Mouse (Mus musculus) ES-E14 (cell line): ENCODE data around the gene Rora. TPM values are rescaled to one million over a fixed set of nuclear protein-coding genes. Genes with fewer than 3 reads are reported as not detected.

Experiments
- DNase-seq: peaks from one replicate; pipeline ENCODE4 v3.0.0-alpha.2; 2013; ENCODE audit warnings: low read depth, low spot score
- H3K27ac ChIP-seq: 2 replicates; pipeline ENCODE4 v1.5.1; 2012; ENCODE audit warnings: low read depth, mild to moderate bottlenecking, low read length, moderate library complexity, mixed read lengths; ENCODE audit not compliant: poor library complexity, insufficient read depth, severe bottlenecking
- H3K36me3 ChIP-seq: 2 replicates; pipeline ENCODE4 v1.6.1; 2012; ENCODE audit warnings: mild to moderate bottlenecking, low read length, moderate library complexity, mixed read lengths; ENCODE audit not compliant: control insufficient read depth, poor library complexity, insufficient read depth, severe bottlenecking
- H3K4me1 ChIP-seq, 2 experiments: fragments of 150-350 bp in 1 of 2; sonication (generic) in 1 of 2; 2 replicates each; pipeline ENCODE4 v1.6.1; 2012; ENCODE audit warnings: low read length in 2 of 2, mild to moderate bottlenecking in 1 of 2, mixed read lengths in 1 of 2; ENCODE audit not compliant: control insufficient read depth in 2 of 2, insufficient read depth in 2 of 2, poor library complexity in 1 of 2
- H3K4me3 ChIP-seq, 2 experiments: fragments of 150-350 bp in 1 of 2; sonication (generic) in 1 of 2; 2 replicates each; pipeline ENCODE4 v1.5.1; 2012; ENCODE audit warnings: low read length in 2 of 2, low read depth in 1 of 2, mild to moderate bottlenecking in 1 of 2, mixed read lengths in 1 of 2; ENCODE audit not compliant: insufficient read depth in 1 of 2, poor library complexity in 1 of 2, severe bottlenecking in 1 of 2
- H3K9ac ChIP-seq: 2 replicates; pipeline ENCODE4 v1.6.1; 2012; ENCODE audit warnings: low read depth, mild to moderate bottlenecking, low read length, mixed read lengths; ENCODE audit not compliant: poor library complexity, insufficient read depth, severe bottlenecking
- H3K9me3 ChIP-seq: fragments of 150-350 bp; sonication (generic); 2 replicates; pipeline ENCODE4 v1.6.1; 2012; ENCODE audit warnings: low read depth, mild to moderate bottlenecking, low read length; ENCODE audit not compliant: control insufficient read depth, insufficient read depth
- CHD2 ChIP-seq: IDR thresholded peaks from 2 replicates; pipeline ENCODE4 v1.6.1; 2014; ENCODE audit warnings: mild to moderate bottlenecking, low read depth, low read length, inconsistent platforms
- HCFC1 ChIP-seq: IDR thresholded peaks from 2 replicates; pipeline ENCODE4 v1.6.1; 2012; ENCODE audit warnings: low read length, inconsistent platforms, borderline replicate concordance; ENCODE audit not compliant: insufficient read depth
- MAFK ChIP-seq: IDR thresholded peaks from 2 replicates; pipeline ENCODE4 v1.6.1; 2014; ENCODE audit warnings: mild to moderate bottlenecking, low read depth, low read length, inconsistent platforms; ENCODE audit not compliant: insufficient read depth
- ZC3H11A ChIP-seq: IDR thresholded peaks from 2 replicates; pipeline ENCODE4 v1.6.1; 2012; ENCODE audit warnings: low read depth, mild to moderate bottlenecking, inconsistent platforms, low read length, borderline replicate concordance
- ZNF384 ChIP-seq: IDR thresholded peaks from 2 replicates; pipeline ENCODE4 v1.6.1; 2012; ENCODE audit warnings: low read depth, low read length, inconsistent platforms
- in situ Hi-C, 2 experiments: fragments of 600-800 bp; cut with MboI; formaldehyde crosslinking; loops; one replicate each; pipeline ENCODE4 v1.15.1; 2025; ENCODE audit warnings: low sequenced_read_pairs in 2 of 2, inconsistent platforms in 1 of 2; ENCODE audit not compliant: unreplicated experiment in 2 of 2
- total RNA-seq: library from RNA; depleted of rRNA; stranded (reverse); fragments of 300-350 nt; gene quantifications from 2 replicates; pipeline ENCODE4 v1.2.3, GENCODE M21; 2012

Rora gene
- total RNA-seq, 1 experiment, result 2.1 TPM

DNA sequence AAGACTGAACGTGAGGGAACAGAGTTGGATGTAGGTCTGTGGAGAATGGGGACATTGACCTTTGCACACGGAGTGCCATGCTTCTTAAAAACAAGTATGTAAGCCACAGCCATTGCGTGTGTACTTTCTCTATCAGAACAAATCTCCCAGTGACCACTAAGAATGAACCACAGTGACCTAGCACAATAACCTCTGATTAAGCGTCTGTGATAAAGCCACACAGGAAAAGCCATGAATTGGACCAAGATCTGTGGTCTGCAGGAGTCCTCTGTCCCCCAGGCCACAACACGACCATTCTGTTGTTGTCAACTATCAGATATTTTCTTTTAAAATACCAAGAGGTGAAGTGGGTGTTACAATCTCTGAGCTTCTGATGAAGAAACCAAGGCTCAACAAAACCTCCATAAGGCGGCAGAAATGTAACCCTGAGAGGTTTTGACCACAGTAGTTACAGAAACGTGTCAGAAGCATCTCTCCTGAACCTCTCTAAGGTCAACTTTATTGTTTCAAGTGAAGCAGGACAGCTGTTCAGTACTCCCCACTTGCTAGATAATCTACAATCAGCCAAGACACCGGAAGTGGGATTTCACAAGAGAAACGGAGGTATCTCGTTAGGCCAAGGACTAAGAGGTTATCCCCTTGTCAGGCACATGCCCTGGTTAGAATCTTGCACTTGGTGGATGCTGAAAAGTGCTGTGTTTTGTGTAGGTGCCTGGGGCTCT lies 666.5 kb downstream of the Rora start:
- Histone ChIP-seq H3K4me3 (no peak overlapping the region), H3K27ac (no peak overlapping the region), H3K9ac (no peak overlapping the region), H3K4me1 (no peaks in the 10 kb centered on the region), H3K36me3 (no peaks in the 10 kb centered on the region), H3K9me3 (no peaks in the 10 kb centered on the region)
- DNase-seq, result no peak
- TF ChIP-seq ZNF384 (no peak), HCFC1 (no peak), CHD2 (no peak), MAFK (no peak), ZC3H11A (no peak)
- in situ Hi-C loops, result no loop called here

DNA sequence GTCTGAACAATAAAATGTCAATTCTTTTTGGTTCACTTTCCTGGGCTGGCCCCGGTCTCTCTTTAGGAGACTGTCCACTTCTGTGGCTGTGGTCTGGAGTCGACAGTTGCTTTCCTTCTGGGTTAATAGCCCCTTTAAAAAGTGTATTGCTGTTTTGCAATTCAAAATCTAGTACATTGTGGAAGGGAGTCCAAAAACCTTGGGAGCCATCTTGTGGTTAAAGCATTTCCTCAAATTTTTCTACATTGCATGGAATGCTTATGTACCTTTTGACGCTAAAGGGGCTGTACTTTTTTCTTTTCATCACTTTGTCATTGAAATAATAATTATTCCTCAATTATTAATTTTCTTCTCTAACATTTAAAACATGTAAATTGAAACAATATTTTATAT lies 667.0 kb downstream of the Rora start:
- H3K4me3 ChIP-seq, result no peak overlapping the region
- DNase-seq, result no peak
- TF ChIP-seq ZC3H11A, result no peak
- TF ChIP-seq CHD2, result no peak
- no peak for TF ChIP-seq ZNF384
- no peak for TF ChIP-seq HCFC1
- no peak for TF ChIP-seq MAFK
- H3K36me3 ChIP-seq, result no peaks in the 10 kb centered on the region
- H3K27ac ChIP-seq, result no peak overlapping the region
- H3K9me3 ChIP-seq, result no peaks in the 10 kb centered on the region
- in situ Hi-C loops, result no loop called here
- H3K9ac ChIP-seq, result no peak overlapping the region
- H3K4me1 ChIP-seq, result no peaks in the 10 kb centered on the region

DNA sequence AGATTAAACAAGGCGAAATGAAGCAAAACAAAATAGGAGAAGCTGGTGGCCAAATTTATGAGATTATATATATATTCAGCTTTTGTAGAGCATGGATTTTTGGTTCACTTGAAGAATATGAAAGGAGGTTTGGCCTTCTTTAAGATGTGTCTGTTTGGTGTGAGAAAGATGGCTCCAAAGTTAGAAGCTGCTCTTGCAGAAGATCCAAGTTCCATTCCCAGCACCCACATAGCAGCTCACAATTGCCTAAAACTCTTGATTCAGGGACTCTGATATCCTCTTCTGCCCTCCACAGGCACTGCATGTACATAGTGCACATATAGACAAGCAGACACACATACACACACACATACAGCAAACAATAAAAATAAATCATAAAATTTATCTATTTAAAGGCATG lies 668.4 kb downstream of the Rora start:
- no peaks in the 10 kb centered on the region for H3K9me3 ChIP-seq
- H3K4me3 ChIP-seq, result no peak overlapping the region
- in situ Hi-C loops, result no loop called here
- no peaks in the 10 kb centered on the region for H3K4me1 ChIP-seq
- H3K36me3 ChIP-seq, result no peaks in the 10 kb centered on the region
- no peak overlapping the region for H3K9ac ChIP-seq
- no peak overlapping the region for H3K27ac ChIP-seq
- TF ChIP-seq ZNF384, result no peak
- TF ChIP-seq HCFC1, result no peak
- TF ChIP-seq MAFK, result no peak
- no peak for TF ChIP-seq ZC3H11A
- no peak for TF ChIP-seq CHD2
- no peak for DNase-seq

DNA sequence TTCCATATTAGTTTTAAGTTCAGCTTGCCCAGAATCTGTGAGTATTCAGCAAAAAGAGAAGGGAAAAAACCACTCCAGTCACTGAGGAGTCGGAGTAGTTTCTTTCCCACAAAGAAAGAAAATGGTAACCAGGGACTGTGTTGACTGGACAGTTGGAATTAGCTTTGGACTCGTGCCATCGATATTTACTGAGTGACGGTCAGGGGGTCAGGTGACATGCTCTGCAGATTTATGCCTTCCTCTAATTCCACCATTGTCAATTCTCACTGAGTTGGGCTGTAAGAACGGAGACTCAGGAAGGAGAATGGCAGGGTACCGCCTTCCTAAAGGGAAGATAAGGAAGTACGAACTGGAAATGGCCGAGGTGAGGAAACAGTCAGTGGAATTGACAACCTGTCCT lies 670.2 kb downstream of the Rora start:
- H3K4me1 ChIP-seq, result no peaks in the 10 kb centered on the region
- in situ Hi-C loops, result no loop called here
- no peaks in the 10 kb centered on the region for H3K9me3 ChIP-seq
- H3K36me3 ChIP-seq, result no peaks in the 10 kb centered on the region
- TF ChIP-seq CHD2 (no peak), ZNF384 (no peak), ZC3H11A (no peak), MAFK (no peak), HCFC1 (no peak)
- H3K9ac ChIP-seq, result no peak overlapping the region
- DNase-seq, result no peak
- H3K4me3 ChIP-seq, result no peak overlapping the region
- H3K27ac ChIP-seq, result no peak overlapping the region

GRCm38 (mm10) chr9:69327077-69327476 lies 673.5 kb downstream of the Rora start:
- Histone ChIP-seq H3K9me3 (no peaks in the 10 kb centered on the region), H3K9ac (no peak overlapping the region), H3K27ac (no peak overlapping the region), H3K4me3 (no peak overlapping the region), H3K36me3 (no peaks in the 10 kb centered on the region), H3K4me1 (no peaks in the 10 kb centered on the region)
- no peak for DNase-seq
- in situ Hi-C loops, result no loop called here
- TF ChIP-seq CHD2 (no peak), HCFC1 (no peak), ZC3H11A (no peak), ZNF384 (no peak), MAFK (no peak)
